Mouse (Mus musculus): ENCODE data around the gene Ank3. TPM values are rescaled to one million over a fixed set of nuclear protein-coding genes. Genes with fewer than 3 reads are reported as not detected.

Ank3 gene
- polyA plus RNA-seq, 1 experiment: 9.3 TPM

DNA sequence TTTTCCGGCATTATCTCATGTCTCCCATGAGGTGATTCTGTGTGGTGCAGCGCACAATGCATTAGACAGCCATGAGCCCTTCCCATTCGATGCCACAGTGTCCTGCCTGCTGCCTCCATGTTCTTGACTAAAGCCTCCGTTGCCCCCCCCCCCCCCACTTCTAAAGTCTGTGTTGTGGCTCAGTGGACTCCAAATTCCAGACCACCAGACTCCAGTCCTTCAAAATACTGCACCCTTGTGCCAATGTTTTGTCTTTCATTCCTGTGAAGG lies 137.3 kb downstream of the Ank3 start:
- 85% methylated on average over 4 of the region's 4 CpGs for WGBS
- no peak overlapping the region for H3K27ac ChIP-seq (ENCODE audit: control insufficient read depth, insufficient read depth, low read depth, low read length, poor library complexity)
- TF ChIP-seq CTCF (IDR thresholded peaks at IDR 0.05; ENCODE audit: control insufficient read depth, insufficient read depth, low read length) (no peak), POLR2A (IDR thresholded peaks at IDR 0.05; ENCODE audit: borderline replicate concordance, control insufficient read depth, low read depth, low read length) (no peak)
- H3K4me3 ChIP-seq (replicated peaks; ENCODE audit: control insufficient read depth, low read depth, low read length): no peak overlapping the region
- no peaks in the 10 kb centered on the region for H3K4me1 ChIP-seq (ENCODE audit: control insufficient read depth, insufficient read depth, low read length)

DNA sequence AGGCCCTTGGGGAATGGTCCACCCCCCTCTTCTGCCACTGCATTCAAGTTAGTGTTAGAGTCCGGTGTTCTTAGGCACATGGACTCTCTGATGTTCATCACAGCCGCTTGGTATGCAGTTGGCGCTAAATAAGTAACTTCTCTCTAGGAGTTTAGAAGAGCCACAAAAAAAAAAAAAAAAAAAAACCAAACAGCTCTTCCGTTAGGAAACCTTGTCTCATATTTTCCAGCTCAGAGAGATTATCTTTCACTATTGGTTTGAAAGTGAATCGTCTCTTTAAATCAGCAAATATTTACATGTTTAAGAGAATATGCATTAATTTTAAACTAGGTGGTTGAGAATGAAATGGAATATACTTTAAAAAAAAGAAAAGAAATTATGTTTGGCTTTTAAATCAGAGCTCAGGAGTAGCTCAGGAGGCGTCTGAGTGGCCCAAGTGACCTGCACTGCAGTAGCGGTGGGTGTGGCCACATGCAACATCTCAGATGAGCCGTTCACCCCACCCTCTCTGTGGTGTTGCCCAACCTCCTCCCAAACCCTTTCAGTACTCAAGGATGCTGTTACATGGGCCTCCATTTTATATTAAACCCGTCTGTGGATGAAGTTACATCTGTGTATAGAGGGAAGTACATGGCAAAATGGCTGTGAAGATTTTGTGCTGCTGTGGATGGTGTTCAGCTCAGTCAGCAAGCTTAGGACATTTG lies 138.0 kb downstream of the Ank3 start:
- Histone ChIP-seq H3K4me3 (replicated peaks; ENCODE audit: control insufficient read depth, low read depth, low read length) (no peak overlapping the region), H3K4me1 (ENCODE audit: control insufficient read depth, insufficient read depth, low read length) (no peaks in the 10 kb centered on the region), H3K27ac (ENCODE audit: control insufficient read depth, insufficient read depth, low read depth, low read length, poor library complexity) (no peak overlapping the region)
- TF ChIP-seq CTCF (IDR thresholded peaks at IDR 0.05; ENCODE audit: control insufficient read depth, insufficient read depth, low read length): no peak
- TF ChIP-seq POLR2A (IDR thresholded peaks at IDR 0.05; ENCODE audit: borderline replicate concordance, control insufficient read depth, low read depth, low read length): no peak
- WGBS: 75% methylated on average over 9 of the region's 9 CpGs

DNA sequence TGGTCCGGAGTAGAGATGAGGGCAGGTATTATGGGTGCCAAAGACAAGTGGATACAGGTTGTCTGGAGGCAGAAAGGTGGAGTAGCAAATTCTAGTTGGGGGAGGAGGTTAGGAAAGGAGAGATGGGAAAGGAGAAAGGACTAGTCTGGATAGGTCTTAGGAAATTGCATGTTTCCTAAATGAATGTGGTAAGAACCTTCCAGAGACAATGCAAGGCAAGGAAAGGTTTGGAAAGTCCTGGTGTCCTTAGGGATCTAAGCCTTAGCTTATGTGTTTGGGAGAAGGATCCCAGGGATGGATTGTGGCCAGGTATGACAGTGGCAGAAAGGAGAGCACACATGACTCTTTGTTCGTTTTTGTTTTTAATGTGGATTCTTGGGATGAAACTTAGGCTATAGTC lies 139.7 kb downstream of the Ank3 start:
- TF ChIP-seq CTCF (IDR thresholded peaks at IDR 0.05; ENCODE audit: control insufficient read depth, insufficient read depth, low read length): no peak
- no peak for TF ChIP-seq POLR2A (IDR thresholded peaks at IDR 0.05; ENCODE audit: borderline replicate concordance, control insufficient read depth, low read depth, low read length)
- Histone ChIP-seq H3K27ac (ENCODE audit: control insufficient read depth, insufficient read depth, low read depth, low read length, poor library complexity) (no peak overlapping the region), H3K4me3 (replicated peaks; ENCODE audit: control insufficient read depth, low read depth, low read length) (no peak overlapping the region), H3K4me1 (ENCODE audit: control insufficient read depth, insufficient read depth, low read length) (no peaks in the 10 kb centered on the region)
- WGBS: 72% methylated on average over 2 of the region's 2 CpGs

DNA sequence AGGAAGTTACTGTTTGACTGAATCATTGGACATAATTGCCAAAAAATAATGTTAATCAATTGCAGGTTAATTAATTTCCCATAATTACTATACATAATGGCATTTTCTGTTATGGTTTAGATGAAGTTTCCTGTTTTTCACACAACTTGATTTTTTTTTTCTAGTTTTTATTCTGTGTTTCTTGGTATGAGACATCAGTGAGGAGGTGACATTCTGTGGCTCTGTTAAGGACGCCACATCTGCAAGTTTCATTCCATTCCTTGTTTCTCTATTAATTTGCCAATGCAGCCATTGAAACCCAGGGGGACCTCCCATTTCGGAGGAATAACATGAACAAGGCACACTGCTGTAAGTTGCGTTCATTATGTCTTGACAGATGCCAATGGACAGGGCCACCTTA lies 143.9 kb downstream of the Ank3 start:
- Histone ChIP-seq H3K4me3 (replicated peaks; ENCODE audit: control insufficient read depth, low read depth, low read length) (no peak overlapping the region), H3K4me1 (ENCODE audit: control insufficient read depth, insufficient read depth, low read length) (no peaks in the 10 kb centered on the region), H3K27ac (ENCODE audit: control insufficient read depth, insufficient read depth, low read depth, low read length, poor library complexity) (no peak overlapping the region)
- 85% methylated on average over 3 of the region's 3 CpGs for WGBS
- TF ChIP-seq CTCF (IDR thresholded peaks at IDR 0.05; ENCODE audit: control insufficient read depth, insufficient read depth, low read length): no peak

DNA sequence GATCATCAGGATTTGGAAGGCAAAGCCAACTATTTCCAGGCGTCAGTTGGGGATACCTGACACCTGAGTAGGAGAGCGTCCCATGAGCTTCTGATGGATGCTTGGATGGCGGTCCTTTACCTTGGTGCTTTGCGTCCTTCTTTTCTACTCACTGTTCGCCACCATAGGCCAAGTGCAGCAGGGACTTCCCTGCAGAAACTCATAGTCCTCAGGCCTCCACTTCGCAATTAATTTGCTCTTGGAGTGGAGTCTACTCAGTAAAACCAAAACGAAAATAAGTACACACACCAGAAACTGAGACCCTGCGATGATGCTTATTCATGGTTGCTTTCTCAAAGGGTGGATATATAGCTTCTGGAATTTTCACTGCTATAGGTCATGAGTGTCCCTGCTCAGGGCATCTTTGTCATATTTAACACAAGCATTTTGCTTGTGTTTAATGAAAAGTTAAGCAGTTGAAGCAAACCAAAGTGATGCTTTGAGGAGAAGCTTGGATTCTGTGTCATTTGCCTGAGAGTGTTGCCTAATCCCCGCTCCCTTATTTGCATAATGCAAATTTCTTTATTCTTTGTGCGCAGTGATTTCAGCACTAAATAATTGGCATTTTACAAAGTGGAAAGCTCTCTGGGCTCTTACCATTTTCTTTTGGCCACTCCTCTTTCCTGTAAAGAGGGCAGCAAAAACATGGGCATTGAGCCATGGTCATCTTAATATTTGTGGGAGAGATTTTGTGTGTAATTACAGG lies 145.5 kb downstream of the Ank3 start:
- no peak overlapping the region for H3K4me3 ChIP-seq (replicated peaks; ENCODE audit: control insufficient read depth, low read depth, low read length)
- WGBS: 89% methylated on average over 10 of the region's 10 CpGs
- H3K4me1 ChIP-seq (ENCODE audit: control insufficient read depth, insufficient read depth, low read length): no peaks in the 10 kb centered on the region
- TF ChIP-seq POLR2A (IDR thresholded peaks at IDR 0.05; ENCODE audit: borderline replicate concordance, control insufficient read depth, low read depth, low read length): no peak
- TF ChIP-seq CTCF (IDR thresholded peaks at IDR 0.05; ENCODE audit: control insufficient read depth, insufficient read depth, low read length): no peak
- no peak overlapping the region for H3K27ac ChIP-seq (ENCODE audit: control insufficient read depth, insufficient read depth, low read depth, low read length, poor library complexity)

DNA sequence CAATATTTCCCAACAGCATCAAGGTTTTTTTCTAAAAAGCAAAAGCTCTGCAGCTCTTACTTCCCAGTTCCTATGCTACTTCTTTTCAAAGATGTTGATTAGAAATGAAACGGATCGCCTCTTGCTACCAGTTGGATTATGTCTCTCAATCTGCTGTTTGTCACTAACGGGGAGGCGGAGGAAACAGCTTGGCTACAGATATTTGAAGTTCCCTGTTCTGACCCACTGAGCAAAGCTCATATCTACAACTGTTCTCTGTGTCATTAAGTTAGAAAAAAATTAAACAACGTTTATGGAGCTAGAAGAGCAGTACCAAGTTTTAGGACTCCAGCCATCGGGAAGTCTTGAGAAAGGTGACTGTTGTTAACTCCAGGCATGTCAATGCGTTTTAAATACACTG lies 146.1 kb downstream of the Ank3 start:
- Histone ChIP-seq H3K4me3 (replicated peaks; ENCODE audit: control insufficient read depth, low read depth, low read length) (no peak overlapping the region), H3K4me1 (ENCODE audit: control insufficient read depth, insufficient read depth, low read length) (no peaks in the 10 kb centered on the region), H3K27ac (ENCODE audit: control insufficient read depth, insufficient read depth, low read depth, low read length, poor library complexity) (no peak overlapping the region)
- WGBS: 69% methylated on average over 7 of the region's 7 CpGs
- TF ChIP-seq CTCF (IDR thresholded peaks at IDR 0.05; ENCODE audit: control insufficient read depth, insufficient read depth, low read length) (no peak), POLR2A (IDR thresholded peaks at IDR 0.05; ENCODE audit: borderline replicate concordance, control insufficient read depth, low read depth, low read length) (no peak)

DNA sequence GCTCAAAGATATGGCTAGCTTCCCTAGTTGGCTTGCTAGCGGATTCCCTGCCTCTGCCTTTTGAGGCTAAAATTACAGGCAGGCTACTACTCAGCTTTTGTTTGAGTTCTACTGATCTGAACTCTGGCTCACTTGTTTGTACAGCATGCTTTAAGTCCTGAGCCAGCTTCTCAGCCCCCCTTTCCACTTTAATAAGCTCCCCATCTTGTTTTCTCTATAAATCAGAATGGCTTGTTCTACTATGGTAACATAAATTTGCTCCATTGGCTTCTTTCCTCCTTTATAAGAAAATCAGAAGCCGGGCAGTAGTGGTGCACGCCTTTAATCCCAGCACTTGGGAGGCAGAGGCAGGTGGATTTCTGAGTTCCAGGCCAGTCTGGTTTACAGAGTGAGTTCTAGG lies 147.4 kb downstream of the Ank3 start:
- TF ChIP-seq CTCF (IDR thresholded peaks at IDR 0.05; ENCODE audit: control insufficient read depth, insufficient read depth, low read length) (no peak), POLR2A (IDR thresholded peaks at IDR 0.05; ENCODE audit: borderline replicate concordance, control insufficient read depth, low read depth, low read length) (no peak)
- H3K4me1 ChIP-seq (ENCODE audit: control insufficient read depth, insufficient read depth, low read length): no peaks in the 10 kb centered on the region
- no peak overlapping the region for H3K4me3 ChIP-seq (replicated peaks; ENCODE audit: control insufficient read depth, low read depth, low read length)
- 77% methylated on average over 3 of the region's 3 CpGs for WGBS
- no peak overlapping the region for H3K27ac ChIP-seq (ENCODE audit: control insufficient read depth, insufficient read depth, low read depth, low read length, poor library complexity)

DNA sequence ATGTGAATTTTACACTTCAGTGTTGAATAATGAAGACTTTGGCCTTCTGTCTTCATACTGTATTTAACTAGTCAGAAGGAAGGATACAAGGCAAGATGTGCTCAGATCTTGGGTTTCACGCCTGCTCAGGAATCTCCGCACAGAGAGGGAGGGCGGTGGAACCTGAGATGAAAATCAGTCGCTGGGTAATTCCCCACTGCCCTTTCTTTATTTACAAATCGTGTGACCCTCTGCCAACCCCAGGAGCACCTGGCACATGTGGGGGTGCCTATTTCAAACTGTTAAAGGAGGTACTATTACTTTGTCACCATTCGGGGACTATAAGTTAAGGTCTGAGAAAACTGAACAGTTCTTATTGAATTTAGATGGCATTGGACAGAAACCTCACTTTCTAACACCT lies 148.1 kb downstream of the Ank3 start:
- no peak overlapping the region for H3K27ac ChIP-seq (ENCODE audit: control insufficient read depth, insufficient read depth, low read depth, low read length, poor library complexity)
- WGBS: 78% methylated on average over 6 of the region's 6 CpGs
- no peak for TF ChIP-seq CTCF (IDR thresholded peaks at IDR 0.05; ENCODE audit: control insufficient read depth, insufficient read depth, low read length)
- no peak for TF ChIP-seq POLR2A (IDR thresholded peaks at IDR 0.05; ENCODE audit: borderline replicate concordance, control insufficient read depth, low read depth, low read length)
- H3K4me1 ChIP-seq (ENCODE audit: control insufficient read depth, insufficient read depth, low read length): no peaks in the 10 kb centered on the region
- H3K4me3 ChIP-seq (replicated peaks; ENCODE audit: control insufficient read depth, low read depth, low read length): no peak overlapping the region
